Mouse (Mus musculus) liver, embryonic 12.5 days (tissue): ENCODE results near the gene Fam126b. TPM values are rescaled to one million over a fixed set of nuclear protein-coding genes. Genes with fewer than 3 reads are reported as not detected.
"Not testable (repeated sequence)": the region's sequence is repeated elsewhere in the genome, so short reads cannot be mapped to it uniquely, and the experiment has no call there.

Experiments
- ATAC-seq: fragments of 200-750 bp; cut with Nextera tagmentation; 2 replicates; pipeline ENCODE4 v1.8.0; 2017; ENCODE audit warnings: moderate number of reproducible peaks, mild to moderate bottlenecking, moderate library complexity
- H3K27ac ChIP-seq: fragments of 300-500 bp; sonication (generic); 2 replicates; pipeline ENCODE4 v1.5.1; 2016; ENCODE audit warnings: mild to moderate bottlenecking
- H3K27me3 ChIP-seq: fragments of 300-500 bp; sonication (generic); replicated peaks from 2 replicates; pipeline ENCODE4 v1.6.1; 2016; ENCODE audit warnings: mild to moderate bottlenecking, moderate library complexity
- H3K36me3 ChIP-seq: fragments of 300-500 bp; sonication (generic); 2 replicates; pipeline ENCODE4 v1.6.1; 2016; ENCODE audit warnings: mild to moderate bottlenecking, moderate library complexity
- H3K4me1 ChIP-seq: fragments of 300-500 bp; sonication (generic); 2 replicates; pipeline ENCODE4 v1.6.1; 2016
- H3K4me2 ChIP-seq: fragments of 300-500 bp; sonication (generic); 2 replicates; pipeline ENCODE4 v1.6.1; 2016; ENCODE audit warnings: mild to moderate bottlenecking, moderate library complexity
- H3K4me3 ChIP-seq: fragments of 300-500 bp; sonication (generic); 2 replicates; pipeline ENCODE4 v1.5.1; 2016; ENCODE audit warnings: mild to moderate bottlenecking, moderate library complexity
- H3K9ac ChIP-seq: fragments of 300-500 bp; sonication (generic); 2 replicates; pipeline ENCODE4 v1.6.1; 2016; ENCODE audit warnings: mild to moderate bottlenecking, moderate library complexity
- H3K9me3 ChIP-seq: fragments of 300-500 bp; sonication (generic); replicated peaks from 2 replicates; pipeline ENCODE4 v1.6.1; 2016; ENCODE audit warnings: mild to moderate bottlenecking, moderate library complexity
- WGBS: fragments of 180-500 bp; shearing (Covaris S2); methylation state at CpG from one replicate; pipeline ENCODE4 v1.1.7; 2016; ENCODE audit not compliant: insufficient replicate concordance; 5-methylcytosine and 5-hydroxymethylcytosine counted together
- polyA plus RNA-seq: library from polyadenylated mRNA; unstranded; fragments of >200 nt; fragmentation: Nextera tagmentation; extraction: Ambion mirVana; gene quantifications from 2 replicates; pipeline ENCODE4 v1.2.1, GENCODE M21; 2016

Gene Fam126b
- polyA plus RNA-seq, 1 experiment from 2014 or later: 5.2 TPM

DNA sequence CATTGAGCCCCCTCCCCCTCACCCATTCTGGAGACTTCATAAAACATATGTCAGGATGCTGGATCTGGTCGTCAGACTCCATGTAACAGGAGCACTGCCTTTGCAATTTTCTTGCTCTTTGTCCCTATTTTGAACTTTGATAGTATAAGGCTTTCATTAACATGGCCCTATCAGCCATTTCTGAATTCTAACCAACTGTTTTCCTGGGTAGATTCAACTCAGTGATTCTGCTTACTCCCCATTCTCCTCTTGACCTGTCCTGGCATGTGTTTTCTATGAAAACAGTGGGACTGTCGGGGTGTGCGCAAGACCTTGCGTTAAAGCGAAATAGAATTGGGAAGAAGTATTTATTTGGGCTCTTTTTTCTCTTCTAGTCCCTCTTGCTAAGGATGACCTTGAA lies 21.1 kb downstream of the Fam126b start:
- no peak overlapping the region for H3K9ac ChIP-seq
- no peaks in the 10 kb centered on the region for H3K9me3 ChIP-seq
- H3K4me1 ChIP-seq: peaks cover 10% of the 10 kb centered on the region; the same call in 1 of the 2 replicates
- peaks cover 16% of the 10 kb centered on the region; the same call in 1 of the 2 replicates for H3K36me3 ChIP-seq
- 91% methylated on average over 5 of the region's 5 CpGs for WGBS
- no peak for ATAC-seq
- H3K27ac ChIP-seq: no peak overlapping the region
- no peak overlapping the region for H3K4me3 ChIP-seq
- no peak overlapping the region for H3K4me2 ChIP-seq
- no peaks in the 10 kb centered on the region for H3K27me3 ChIP-seq

DNA sequence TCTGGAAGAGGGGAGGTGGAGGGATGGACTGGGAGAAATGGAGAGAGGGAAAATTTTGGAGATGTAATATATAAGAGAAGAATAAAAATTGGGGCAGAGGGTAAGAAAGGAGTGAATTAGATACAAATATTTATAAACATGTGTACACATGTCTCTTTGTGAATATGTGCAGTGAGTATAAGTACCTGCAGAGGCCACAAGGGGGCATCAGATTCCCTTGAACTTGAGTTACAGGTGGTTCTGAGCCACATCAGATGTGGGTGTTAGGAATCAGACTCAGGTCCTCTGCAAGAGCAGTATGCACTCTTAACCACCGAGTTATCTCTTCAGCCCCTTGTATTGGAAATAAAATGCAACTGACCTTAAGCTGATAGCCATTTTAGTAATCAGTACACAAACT lies 23.7 kb downstream of the Fam126b start:
- Histone ChIP-seq H3K36me3 (peaks cover 17% of the 10 kb centered on the region; the same call in 1 of the 2 replicates), H3K27ac (no peak overlapping the region), H3K4me3 (no peak overlapping the region), H3K4me1 (no peaks in the 10 kb centered on the region), H3K4me2 (no peak overlapping the region), H3K27me3 (no peaks in the 10 kb centered on the region), H3K9me3 (no peaks in the 10 kb centered on the region), H3K9ac (no peak overlapping the region)
- ATAC-seq: no peak
- 74% methylated on average over 1 of the region's 1 CpGs for WGBS

DNA sequence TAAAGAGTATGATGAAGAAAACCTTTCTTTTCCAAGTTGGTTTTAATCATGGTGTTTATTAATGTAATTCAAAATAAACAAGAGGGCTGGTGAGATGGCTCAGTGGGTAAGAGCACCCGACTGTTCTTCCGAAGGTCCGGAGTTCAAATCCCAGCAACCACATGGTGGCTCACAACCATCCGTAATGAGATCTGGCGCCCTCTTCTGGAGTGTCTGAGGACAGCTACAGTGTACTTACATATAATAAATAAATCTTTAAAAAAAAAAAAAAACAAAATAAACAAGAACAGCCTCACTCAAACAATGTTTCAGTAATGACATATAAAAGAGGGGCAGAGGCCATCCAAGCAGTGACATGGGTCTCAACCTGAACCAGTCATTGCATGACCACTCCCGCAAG lies 25.8 kb downstream of the Fam126b start:
- WGBS: 85% methylated on average over 6 of the region's 6 CpGs
- not testable (repeated sequence) for ATAC-seq, H3K27ac ChIP-seq, H3K27me3 ChIP-seq, H3K9ac ChIP-seq, H3K4me3 ChIP-seq, H3K4me1 ChIP-seq, H3K4me2 ChIP-seq, H3K9me3 ChIP-seq
- peaks cover 24% of the 10 kb centered on the region; the same call in 1 of the 2 replicates for H3K36me3 ChIP-seq

DNA sequence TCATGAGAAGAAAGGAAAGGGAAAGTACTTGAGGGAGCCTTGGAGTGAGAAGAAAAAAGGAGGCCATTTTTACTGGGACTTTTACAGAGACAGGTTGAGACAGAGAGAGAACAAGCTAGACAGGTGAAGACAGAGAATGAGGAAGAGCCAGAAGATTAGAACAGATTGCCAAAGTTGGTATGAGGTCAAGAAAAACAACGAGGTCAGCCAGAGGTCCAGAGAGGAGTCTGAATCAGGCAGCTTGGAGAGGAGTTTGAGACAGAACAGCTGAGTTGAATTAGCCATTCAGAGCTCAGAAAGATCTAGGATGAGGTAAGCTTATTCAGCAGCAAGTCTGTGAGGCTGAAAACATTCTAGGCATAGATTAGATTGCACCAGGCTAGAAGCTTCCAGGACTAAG lies 44.7 kb downstream of the Fam126b start:
- Histone ChIP-seq H3K9me3 (no peaks in the 10 kb centered on the region), H3K27me3 (no peaks in the 10 kb centered on the region), H3K36me3 (peaks cover 73% of the 10 kb centered on the region), H3K27ac (no peak overlapping the region), H3K4me3 (no peak overlapping the region), H3K4me2 (no peak overlapping the region), H3K9ac (no peak overlapping the region), H3K4me1 (no peaks in the 10 kb centered on the region)
- no peak for ATAC-seq
- 63% methylated on average over 1 of the region's 1 CpGs for WGBS

DNA sequence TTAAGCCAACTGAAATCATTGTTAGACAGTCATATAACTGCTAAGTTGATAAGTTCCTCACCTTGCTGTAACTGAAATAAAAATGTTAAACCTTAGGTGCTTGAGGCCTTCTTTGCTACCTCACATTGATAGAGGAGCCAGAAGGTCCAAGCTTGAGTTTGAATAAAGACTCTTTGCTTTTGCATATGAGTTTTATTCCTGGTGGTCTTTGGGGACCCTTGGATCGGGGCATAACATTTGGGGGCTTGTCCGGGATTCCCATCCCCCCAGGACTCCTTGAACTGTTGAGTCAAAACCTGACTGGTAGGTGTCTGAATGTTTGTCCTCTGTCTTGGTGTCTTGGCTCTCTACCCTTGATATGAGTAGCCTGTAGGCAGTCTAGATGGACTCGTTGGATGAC lies 78.9 kb downstream of the Fam126b start:
- no peak for ATAC-seq
- Histone ChIP-seq H3K4me2 (no peak overlapping the region), H3K27ac (no peak overlapping the region), H3K27me3 (no peaks in the 10 kb centered on the region), H3K9me3 (peaks cover 34% of the 10 kb centered on the region), H3K36me3 (peaks cover 31% of the 10 kb centered on the region), H3K4me1 (peaks cover 22% of the 10 kb centered on the region), H3K9ac (no peak overlapping the region), H3K4me3 (no peak overlapping the region)
- 81% methylated on average over 3 of the region's 3 CpGs for WGBS

DNA sequence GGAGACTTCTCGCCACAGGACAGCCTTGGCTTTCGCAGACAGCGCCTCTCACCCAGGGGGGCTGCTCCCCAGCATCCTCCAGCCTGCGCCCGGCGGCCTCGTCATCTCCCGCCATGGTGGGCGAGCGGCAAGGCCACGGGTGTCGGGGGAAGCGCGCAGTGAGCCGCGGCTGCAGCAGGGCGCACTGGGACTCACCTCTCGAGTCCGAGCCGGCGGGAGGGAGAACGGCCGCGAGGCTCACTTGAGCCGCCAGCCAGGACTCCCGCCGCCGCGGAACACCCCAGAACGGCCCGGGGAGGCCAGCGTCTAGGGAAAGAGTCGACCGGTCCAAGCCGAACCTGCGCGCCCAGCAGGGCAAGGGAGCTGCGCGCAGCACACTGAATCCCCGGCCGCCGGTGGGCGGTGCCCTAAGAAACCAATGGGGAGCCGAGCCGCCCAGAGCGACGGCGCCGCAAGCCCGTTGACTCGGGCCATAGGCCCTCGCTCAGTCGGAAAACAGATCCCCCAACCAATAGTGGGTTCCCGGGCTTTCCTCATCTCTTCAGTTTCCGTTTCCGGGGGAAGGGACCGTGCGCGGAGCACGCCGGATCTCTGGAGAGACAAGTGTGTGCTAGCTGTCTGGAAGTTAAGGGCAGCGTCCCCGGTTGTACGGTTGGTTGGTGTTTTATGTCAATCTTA lies 81.4 kb downstream of the Fam126b start, which contains the start of gene Orc2:
Orc2 (minus strand) TSS at position 533 of the 678 bp plus-strand sequence.
- peaks cover 51% of the 10 kb centered on the region for H3K36me3 ChIP-seq
- ATAC-seq: peak; percentile 94
- H3K9me3 ChIP-seq: peaks cover 34% of the 10 kb centered on the region
- H3K4me2 ChIP-seq: peak within 1 kb of the TSS; percentile 75
- WGBS: under 1% methylated on average over 64 of the region's 64 CpGs
- H3K27ac ChIP-seq: peak within 1 kb of the TSS; percentile 94
- H3K4me3 ChIP-seq: peak within 1 kb of the TSS; percentile 99
- H3K9ac ChIP-seq: peak within 1 kb of the TSS; percentile 97
- H3K27me3 ChIP-seq: no peaks in the 10 kb centered on the region
- peaks cover 32% of the 10 kb centered on the region for H3K4me1 ChIP-seq

DNA sequence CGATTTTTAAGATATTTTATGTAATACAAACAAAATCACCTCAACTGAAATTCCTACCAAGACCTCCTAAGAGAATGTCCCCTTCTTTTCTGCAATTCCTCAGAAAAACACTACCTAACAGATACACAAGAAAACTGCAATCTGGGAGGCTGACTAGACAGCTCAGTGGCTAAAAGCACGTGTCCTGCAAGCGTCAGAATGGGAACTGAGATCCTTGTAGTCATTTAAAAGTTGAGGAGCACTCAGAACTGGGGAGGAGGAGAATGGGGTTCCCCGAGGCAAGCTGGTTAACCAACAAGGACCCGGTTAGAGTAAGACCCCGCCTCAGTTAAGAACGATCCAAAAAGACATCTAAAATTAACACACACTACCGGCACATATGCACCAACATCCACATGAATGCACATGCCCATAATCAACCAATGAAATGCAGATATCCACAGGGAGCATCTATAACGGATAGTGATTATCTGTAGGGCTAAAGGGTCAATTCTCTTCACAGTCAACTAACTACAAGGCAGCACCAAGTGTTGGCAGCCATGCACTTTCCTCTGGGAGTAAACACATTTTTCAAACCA lies 82.2 kb downstream of the Fam126b start:
- 11% methylated on average over 9 of the region's 9 CpGs for WGBS
- H3K9me3 ChIP-seq: peaks cover 33% of the 10 kb centered on the region
- H3K27ac ChIP-seq: peak overlapping the region; percentile 94
- H3K4me3 ChIP-seq: peak overlapping the region; percentile 99
- peak overlapping the region; percentile 75 for H3K4me2 ChIP-seq
- H3K36me3 ChIP-seq: peaks cover 57% of the 10 kb centered on the region
- no peak for ATAC-seq
- peak overlapping the region; percentile 97 for H3K9ac ChIP-seq
- peaks cover 32% of the 10 kb centered on the region for H3K4me1 ChIP-seq
- H3K27me3 ChIP-seq: no peaks in the 10 kb centered on the region

DNA sequence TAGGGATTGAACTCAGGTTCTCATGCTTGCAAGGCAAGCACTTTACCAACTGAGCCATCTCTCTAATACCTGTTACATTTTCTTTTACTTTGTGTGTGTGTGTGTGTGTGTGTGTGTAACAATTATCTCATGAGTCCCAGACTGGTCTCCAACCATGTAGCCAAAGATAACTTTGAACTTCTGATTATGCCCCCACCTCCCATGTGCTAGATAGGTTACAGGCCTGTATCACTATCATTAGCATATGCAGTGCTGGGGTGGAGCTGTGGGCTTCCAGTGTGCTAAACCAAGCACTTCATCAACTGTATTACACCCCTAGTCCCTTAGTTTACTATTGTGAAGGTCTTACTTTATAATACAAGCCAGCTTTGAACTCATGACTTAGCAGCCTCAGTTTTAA lies 83.0 kb downstream of the Fam126b start:
- peak overlapping the region; percentile 75 for H3K4me2 ChIP-seq
- H3K36me3 ChIP-seq: peaks cover 59% of the 10 kb centered on the region
- H3K9ac ChIP-seq: peak overlapping the region; percentile 97
- peaks cover 26% of the 10 kb centered on the region for H3K9me3 ChIP-seq
- ATAC-seq: peak; percentile 85
- peaks cover 32% of the 10 kb centered on the region for H3K4me1 ChIP-seq
- peak overlapping the region; percentile 94 for H3K27ac ChIP-seq
- H3K27me3 ChIP-seq: no peaks in the 10 kb centered on the region
- peak overlapping the region; percentile 99 for H3K4me3 ChIP-seq

DNA sequence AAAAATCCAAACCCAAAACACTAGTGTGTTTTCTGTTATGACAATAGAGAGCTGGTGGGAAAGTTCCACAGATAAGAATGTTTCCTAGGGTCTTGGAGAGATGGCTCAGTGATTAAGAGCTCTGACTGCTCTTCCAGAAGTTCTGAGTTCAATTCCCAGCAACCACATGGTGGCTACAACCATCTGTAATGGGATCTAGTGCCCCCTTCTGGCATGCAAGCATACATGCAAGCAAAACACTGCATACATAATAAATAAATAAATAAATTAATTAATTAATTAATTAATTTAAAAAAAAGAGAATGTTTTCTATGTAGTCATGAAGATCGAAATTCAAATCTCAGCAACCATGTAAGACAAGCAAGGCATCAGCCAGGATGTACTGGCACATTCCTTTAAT lies 87.4 kb downstream of the Fam126b start:
- H3K4me1 ChIP-seq: peaks cover 23% of the 10 kb centered on the region
- H3K27me3 ChIP-seq: no peaks in the 10 kb centered on the region
- no peak overlapping the region for H3K27ac ChIP-seq
- H3K36me3 ChIP-seq: peaks cover 77% of the 10 kb centered on the region
- no peak overlapping the region for H3K9ac ChIP-seq
- H3K4me2 ChIP-seq: no peak overlapping the region
- H3K9me3 ChIP-seq: no peaks in the 10 kb centered on the region
- WGBS: 77% methylated on average over 1 of the region's 1 CpGs
- H3K4me3 ChIP-seq: no peak overlapping the region
- no peak for ATAC-seq

DNA sequence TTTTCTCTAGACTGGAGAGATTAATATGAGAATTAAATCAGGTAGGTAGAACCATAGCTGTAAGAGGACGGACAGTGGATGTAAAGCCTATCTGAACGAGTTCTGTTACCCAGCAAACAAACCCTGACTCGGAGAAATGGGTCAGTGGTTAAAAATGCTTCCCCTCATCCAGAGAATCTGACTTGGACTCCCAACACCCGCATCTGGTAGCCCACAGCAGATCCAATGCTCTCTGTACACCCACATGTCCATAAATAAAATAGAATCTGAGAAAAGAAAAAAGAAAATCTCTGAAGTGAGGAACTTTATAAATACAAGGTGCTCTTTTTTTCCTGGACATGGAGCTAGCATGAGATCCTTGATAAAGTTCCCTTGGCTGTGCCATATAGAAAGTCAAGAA lies 88.4 kb downstream of the Fam126b start:
- WGBS: 82% methylated on average over 4 of the region's 4 CpGs

DNA sequence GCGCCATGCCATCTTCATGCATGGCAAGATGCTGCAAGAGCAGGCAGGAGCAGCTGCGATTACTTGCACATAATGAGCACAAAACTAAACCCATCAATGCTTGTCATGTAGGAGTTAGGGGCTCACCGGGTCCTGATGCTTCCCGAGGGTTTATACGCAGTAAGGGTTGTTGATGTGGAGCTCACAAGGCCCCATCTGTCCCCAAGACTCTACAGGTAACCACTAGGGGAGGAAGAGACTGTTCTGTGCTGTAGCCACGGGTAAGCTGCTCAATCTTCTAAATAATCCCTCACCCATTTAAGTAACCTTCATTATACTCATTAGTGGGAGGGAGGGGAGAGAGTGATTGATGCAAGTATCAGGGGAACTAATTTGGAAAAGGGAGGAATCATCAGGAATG lies 90.5 kb downstream of the Fam126b start:
- H3K9ac ChIP-seq: no peak overlapping the region
- no peaks in the 10 kb centered on the region for H3K27me3 ChIP-seq
- H3K27ac ChIP-seq: no peak overlapping the region
- no peak for ATAC-seq
- 90% methylated on average over 6 of the region's 6 CpGs for WGBS
- no peak overlapping the region for H3K4me2 ChIP-seq
- peaks cover 98% of the 10 kb centered on the region for H3K36me3 ChIP-seq
- H3K9me3 ChIP-seq: no peaks in the 10 kb centered on the region
- no peaks in the 10 kb centered on the region for H3K4me1 ChIP-seq
- H3K4me3 ChIP-seq: no peak overlapping the region

More for the DNA sequence above, 88.4 kb downstream of the Fam126b start:
- H3K36me3 ChIP-seq: peaks cover 88% of the 10 kb centered on the region
- ATAC-seq: no peak
- no peak overlapping the region for H3K9ac ChIP-seq
- H3K4me1 ChIP-seq: peaks cover 13% of the 10 kb centered on the region
- no peak overlapping the region for H3K4me3 ChIP-seq
- H3K4me2 ChIP-seq: no peak overlapping the region
- H3K9me3 ChIP-seq: no peaks in the 10 kb centered on the region
- H3K27ac ChIP-seq: no peak overlapping the region
- no peaks in the 10 kb centered on the region for H3K27me3 ChIP-seq

DNA sequence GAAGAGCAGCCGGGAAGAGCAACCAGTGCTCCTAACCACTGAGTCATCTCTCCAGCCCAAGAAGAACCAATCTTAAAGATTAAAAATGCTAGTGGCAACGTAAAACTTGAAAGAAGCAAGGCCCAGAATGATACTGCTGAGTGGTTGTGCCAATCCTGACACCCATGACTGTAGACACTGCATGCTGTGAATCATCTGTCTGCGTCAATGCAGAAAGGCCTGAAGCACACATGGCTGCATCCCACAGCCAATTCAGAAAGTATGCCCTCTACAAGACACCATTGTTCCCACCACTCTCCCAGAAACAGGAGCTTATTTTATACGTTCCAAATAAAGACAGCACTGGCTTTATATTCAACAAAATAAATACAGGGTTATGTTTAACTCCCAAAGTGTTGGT lies 103.5 kb downstream of the Fam126b start:
- no peaks in the 10 kb centered on the region for H3K9me3 ChIP-seq
- no peak overlapping the region for H3K9ac ChIP-seq
- H3K27ac ChIP-seq: no peak overlapping the region
- no peak overlapping the region for H3K4me3 ChIP-seq
- ATAC-seq: no peak
- no peaks in the 10 kb centered on the region for H3K4me1 ChIP-seq
- H3K4me2 ChIP-seq: no peak overlapping the region
- no peaks in the 10 kb centered on the region for H3K27me3 ChIP-seq
- H3K36me3 ChIP-seq: peaks cover 98% of the 10 kb centered on the region
- 88% methylated on average over 4 of the region's 4 CpGs for WGBS
